Mouse (Mus musculus): ENCODE results near the gene Dnajc14. TPM values are rescaled to one million over a fixed set of nuclear protein-coding genes. Genes with fewer than 3 reads are reported as not detected.
"Not testable (repeated sequence)": the region's sequence is repeated elsewhere in the genome, so short reads cannot be mapped to it uniquely, and the experiment has no call there.

The Dnajc14 gene
- polyA plus RNA-seq, 1 experiment from 2014 or later, result 32.5 TPM

- Histone ChIP-seq H3K4me3 (ENCODE audit: low read depth, low read length) (peak overlapping the region; percentile 69), H3K9ac (ENCODE audit: low read depth, low read length) (peak overlapping the region; percentile 76), H3K36me3 (ENCODE audit: control insufficient read depth, insufficient read depth, low read length) (peaks cover 5% of the 10 kb centered on the region; the same call in 1 of the 2 replicates), H3K27me3 (replicated peaks; ENCODE audit: control insufficient read depth, insufficient read depth, low read length) (no peaks in the 10 kb centered on the region), H3K4me1 (replicated peaks; ENCODE audit: control insufficient read depth, insufficient read depth, low read length) (peaks cover 32% of the 10 kb centered on the region), H3K4me2 (peak overlapping the region; percentile 65), H3K27ac (ENCODE audit: low read depth, low read length) (peak overlapping the region; percentile 87), H3K9me3 (ENCODE audit: control insufficient read depth, low read length) (no peaks in the 10 kb centered on the region)
- WGBS, result under 1% methylated on average over 69 of the region's 70 CpGs
- ATAC-seq (replicated peaks; ENCODE audit: low FRiP score) (peak; percentile 93), DNase-seq (ENCODE audit: low spot score) (peak; percentile 99)
These were observed 1.5 kb downstream of the Dnajc14 start for GRCm38 (mm10) chr10:128805092-128806000.

DNA sequence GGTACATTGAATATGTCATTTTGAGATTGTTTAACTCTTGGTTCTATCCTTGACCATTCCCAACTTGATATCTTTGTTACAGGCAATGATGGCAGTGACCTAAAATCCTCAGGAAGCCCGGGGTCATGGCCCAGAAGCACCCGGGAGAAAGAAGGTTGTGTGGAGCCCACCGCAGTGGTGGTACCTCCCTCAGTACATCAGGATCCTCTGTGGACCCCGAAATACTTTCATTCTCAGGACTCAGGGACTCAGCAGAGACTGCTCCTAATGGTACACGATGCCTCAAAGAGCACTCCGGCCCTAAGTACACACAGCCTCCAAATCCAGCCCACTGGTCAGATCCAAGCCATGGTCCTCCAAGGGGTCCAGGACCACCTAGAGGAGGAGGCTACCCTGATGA is 2.2 kb downstream of the Dnajc14 start:
- Histone ChIP-seq H3K36me3 (ENCODE audit: control insufficient read depth, insufficient read depth, low read length) (peaks cover 5% of the 10 kb centered on the region; the same call in 1 of the 2 replicates), H3K9ac (ENCODE audit: low read depth, low read length) (peak overlapping the region; percentile 57), H3K4me1 (replicated peaks; ENCODE audit: control insufficient read depth, insufficient read depth, low read length) (peaks cover 32% of the 10 kb centered on the region), H3K4me3 (ENCODE audit: low read depth, low read length) (peak overlapping the region; percentile 69), H3K27ac (ENCODE audit: low read depth, low read length) (peak overlapping the region; percentile 87), H3K9me3 (ENCODE audit: control insufficient read depth, low read length) (no peaks in the 10 kb centered on the region), H3K4me2 (peak overlapping the region; percentile 65), H3K27me3 (replicated peaks; ENCODE audit: control insufficient read depth, insufficient read depth, low read length) (no peaks in the 10 kb centered on the region)
- 52% methylated on average over 6 of the region's 6 CpGs for WGBS
- DNase-seq (ENCODE audit: low spot score) (no peak), ATAC-seq (replicated peaks; ENCODE audit: low FRiP score) (no peak)

DNA sequence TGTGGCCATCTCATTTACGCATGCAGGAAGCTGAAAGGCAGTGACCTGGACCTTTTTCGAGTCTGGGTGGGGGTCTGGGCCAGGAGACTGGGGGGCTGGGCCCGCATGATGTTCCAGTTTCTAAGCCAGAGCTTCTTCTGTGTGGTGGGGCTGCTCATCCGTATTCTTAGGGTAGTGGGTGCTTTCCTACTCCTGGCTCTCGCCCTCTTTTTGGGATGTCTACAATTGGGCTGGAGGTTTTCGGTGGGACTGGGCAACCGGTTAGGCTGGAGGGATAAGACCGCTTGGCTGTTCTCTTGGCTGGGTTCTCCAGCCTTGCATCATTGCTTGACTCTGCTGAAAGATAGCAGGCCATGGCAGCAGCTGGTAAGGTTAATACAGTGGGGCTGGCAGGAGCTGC is 3.2 kb downstream of the Dnajc14 start:
- peaks cover 5% of the 10 kb centered on the region; the same call in 1 of the 2 replicates for H3K36me3 ChIP-seq (ENCODE audit: control insufficient read depth, insufficient read depth, low read length)
- H3K9ac ChIP-seq (ENCODE audit: low read depth, low read length), result peak overlapping the region; percentile 52
- DNase-seq (ENCODE audit: low spot score) (no peak), ATAC-seq (replicated peaks; ENCODE audit: low FRiP score) (no peak)
- H3K9me3 ChIP-seq (ENCODE audit: control insufficient read depth, low read length), result no peaks in the 10 kb centered on the region
- no peak overlapping the region for H3K27ac ChIP-seq (ENCODE audit: low read depth, low read length)
- peak overlapping the region; percentile 69 for H3K4me3 ChIP-seq (ENCODE audit: low read depth, low read length)
- H3K4me2 ChIP-seq, result peak overlapping the region; percentile 65
- peaks cover 32% of the 10 kb centered on the region for H3K4me1 ChIP-seq (replicated peaks; ENCODE audit: control insufficient read depth, insufficient read depth, low read length)
- 83% methylated on average over 8 of the region's 8 CpGs for WGBS
- no peaks in the 10 kb centered on the region for H3K27me3 ChIP-seq (replicated peaks; ENCODE audit: control insufficient read depth, insufficient read depth, low read length)

- 91% methylated on average over 13 of the region's 13 CpGs for WGBS
- no peak within 1 kb of the TSS for H3K4me2 ChIP-seq
- no peak within 1 kb of the TSS for H3K27ac ChIP-seq (ENCODE audit: low read depth, low read length)
- no peak within 1 kb of the TSS for H3K4me3 ChIP-seq (ENCODE audit: low read depth, low read length)
- H3K27me3 ChIP-seq (replicated peaks; ENCODE audit: control insufficient read depth, insufficient read depth, low read length), result no peaks in the 10 kb centered on the region
- no peak within 1 kb of the TSS for H3K9ac ChIP-seq (ENCODE audit: low read depth, low read length)
- peaks cover 28% of the 10 kb centered on the region for H3K36me3 ChIP-seq (ENCODE audit: control insufficient read depth, insufficient read depth, low read length)
- peaks cover 4% of the 10 kb centered on the region; the same call in 1 of the 2 replicates for H3K4me1 ChIP-seq (replicated peaks; ENCODE audit: control insufficient read depth, insufficient read depth, low read length)
- DNase-seq (ENCODE audit: low spot score) (no peak), ATAC-seq (replicated peaks; ENCODE audit: low FRiP score) (no peak)
- H3K9me3 ChIP-seq (ENCODE audit: control insufficient read depth, low read length), result no peaks in the 10 kb centered on the region
These were observed 13.2 kb downstream of the Dnajc14 start, which contains the start of gene Sarnp for GRCm38 (mm10) chr10:128817033-128817432. Gene Sarnp (plus strand): TSS chr10:128817333.

DNA sequence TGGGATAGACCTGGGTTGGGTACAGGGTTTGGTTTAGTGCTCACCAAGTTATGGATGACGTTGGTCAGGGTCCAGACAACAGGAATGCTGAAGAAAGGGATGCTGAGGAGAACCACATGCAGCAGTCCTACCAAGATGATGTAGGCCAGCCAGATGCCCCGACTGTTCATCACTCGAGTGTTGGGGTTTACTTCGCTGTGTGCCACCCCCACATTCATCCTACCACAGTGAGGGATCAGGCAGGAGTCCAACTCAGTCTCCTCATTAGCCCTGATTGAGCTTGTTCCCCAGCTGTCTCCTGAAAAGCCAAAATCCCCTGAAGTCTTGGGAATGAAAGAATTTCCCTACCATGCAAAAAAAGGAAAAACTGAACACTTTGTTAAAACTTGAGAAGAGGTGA is 16.4 kb downstream of the Dnajc14 start:
- WGBS, result 89% methylated on average over 4 of the region's 4 CpGs
- Histone ChIP-seq H3K27ac (ENCODE audit: low read depth, low read length) (no peak overlapping the region), H3K4me3 (ENCODE audit: low read depth, low read length) (peak overlapping the region; percentile 91), H3K9ac (ENCODE audit: low read depth, low read length) (no peak overlapping the region), H3K9me3 (ENCODE audit: control insufficient read depth, low read length) (no peaks in the 10 kb centered on the region), H3K36me3 (ENCODE audit: control insufficient read depth, insufficient read depth, low read length) (peaks cover 19% of the 10 kb centered on the region), H3K4me1 (replicated peaks; ENCODE audit: control insufficient read depth, insufficient read depth, low read length) (peaks cover 17% of the 10 kb centered on the region), H3K27me3 (replicated peaks; ENCODE audit: control insufficient read depth, insufficient read depth, low read length) (no peaks in the 10 kb centered on the region), H3K4me2 (peak overlapping the region; percentile 87)
- ATAC-seq (replicated peaks; ENCODE audit: low FRiP score) (no peak), DNase-seq (ENCODE audit: low spot score) (no peak)

DNA sequence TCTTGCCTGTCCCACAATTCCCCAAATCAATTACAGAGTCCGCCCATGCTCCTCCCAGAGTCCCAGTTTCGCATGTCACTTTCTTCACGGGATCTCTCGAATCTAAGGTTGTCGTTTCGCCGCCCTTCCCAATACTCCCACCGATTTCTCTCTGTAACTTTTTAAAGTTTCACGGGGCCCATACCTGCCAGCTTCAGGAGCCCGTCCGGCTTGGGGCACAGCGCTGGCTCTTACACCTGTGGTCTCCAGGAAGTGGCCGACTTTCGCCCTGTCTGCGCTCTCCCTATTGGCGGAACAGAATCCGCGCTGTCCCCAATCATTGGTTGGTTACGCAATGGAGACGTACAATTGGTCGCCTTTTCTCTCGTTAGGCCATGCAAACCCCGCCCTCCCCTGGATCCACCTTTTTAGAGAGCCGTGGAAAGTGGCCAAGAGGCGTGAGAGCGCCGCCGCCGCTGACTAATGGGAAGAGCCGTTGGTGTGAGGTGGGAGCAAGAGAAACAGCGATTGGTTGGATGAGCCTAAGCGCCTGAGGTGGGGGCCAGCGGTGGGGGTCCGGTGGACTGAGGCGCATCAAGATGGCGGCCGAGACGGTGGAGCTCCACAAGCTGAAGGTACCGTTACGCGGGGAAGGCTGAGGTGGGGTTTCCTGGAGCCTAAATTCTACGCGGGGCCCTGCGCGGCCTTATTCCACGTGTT is 17.6 kb downstream of the Dnajc14 start, which contains the start of gene Ormdl2:
Ormdl2 (minus strand) TSS at position 288 of the 699 bp plus-strand sequence.
- peak; percentile 99 for ATAC-seq (replicated peaks; ENCODE audit: low FRiP score)
- H3K27ac ChIP-seq (ENCODE audit: low read depth, low read length), result peak within 1 kb of the TSS; percentile 64; the same call in 1 of the 2 replicates
- DNase-seq (ENCODE audit: low spot score), result peak; percentile 97
- peak within 1 kb of the TSS; percentile 91 for H3K4me3 ChIP-seq (ENCODE audit: low read depth, low read length)
- peaks cover 17% of the 10 kb centered on the region for H3K4me1 ChIP-seq (replicated peaks; ENCODE audit: control insufficient read depth, insufficient read depth, low read length)
- H3K36me3 ChIP-seq (ENCODE audit: control insufficient read depth, insufficient read depth, low read length), result peaks cover 11% of the 10 kb centered on the region
- no peaks in the 10 kb centered on the region for H3K27me3 ChIP-seq (replicated peaks; ENCODE audit: control insufficient read depth, insufficient read depth, low read length)
- WGBS, result under 1% methylated on average over 46 of the region's 46 CpGs
- H3K4me2 ChIP-seq, result peak within 1 kb of the TSS; percentile 92
- H3K9me3 ChIP-seq (ENCODE audit: control insufficient read depth, low read length), result no peaks in the 10 kb centered on the region
- H3K9ac ChIP-seq (ENCODE audit: low read depth, low read length), result peak within 1 kb of the TSS; percentile 90

GRCm38 (mm10) chr10:128822135-128822534 is 18.3 kb downstream of the Dnajc14 start:
- peak overlapping the region; percentile 92 for H3K4me2 ChIP-seq
- H3K9ac ChIP-seq (ENCODE audit: low read depth, low read length), result peak overlapping the region; percentile 90
- peak; percentile 35 for DNase-seq (ENCODE audit: low spot score)
- H3K27ac ChIP-seq (ENCODE audit: low read depth, low read length), result peak overlapping the region; percentile 64; the same call in 1 of the 2 replicates
- 3% methylated on average over 13 of the region's 13 CpGs for WGBS
- no peak for ATAC-seq (replicated peaks; ENCODE audit: low FRiP score)
- H3K4me1 ChIP-seq (replicated peaks; ENCODE audit: control insufficient read depth, insufficient read depth, low read length), result peaks cover 17% of the 10 kb centered on the region
- H3K9me3 ChIP-seq (ENCODE audit: control insufficient read depth, low read length), result no peaks in the 10 kb centered on the region
- H3K36me3 ChIP-seq (ENCODE audit: control insufficient read depth, insufficient read depth, low read length), result peaks cover 6% of the 10 kb centered on the region; the same call in 1 of the 2 replicates
- peak overlapping the region; percentile 91 for H3K4me3 ChIP-seq (ENCODE audit: low read depth, low read length)
- H3K27me3 ChIP-seq (replicated peaks; ENCODE audit: control insufficient read depth, insufficient read depth, low read length), result no peaks in the 10 kb centered on the region

- not testable (repeated sequence) for H3K9ac ChIP-seq (ENCODE audit: low read depth, low read length); ATAC-seq (replicated peaks; ENCODE audit: low FRiP score); H3K36me3 ChIP-seq (ENCODE audit: control insufficient read depth, insufficient read depth, low read length); DNase-seq (ENCODE audit: low spot score); H3K27me3 ChIP-seq (replicated peaks; ENCODE audit: control insufficient read depth, insufficient read depth, low read length); H3K27ac ChIP-seq (ENCODE audit: low read depth, low read length); H3K9me3 ChIP-seq (ENCODE audit: control insufficient read depth, low read length)
- 64% methylated on average over 4 of the region's 4 CpGs for WGBS
- H3K4me3 ChIP-seq (ENCODE audit: low read depth, low read length), result peak overlapping the region; percentile 91
- peak overlapping the region; percentile 92 for H3K4me2 ChIP-seq
- H3K4me1 ChIP-seq (replicated peaks; ENCODE audit: control insufficient read depth, insufficient read depth, low read length), result peaks cover 17% of the 10 kb centered on the region
These were observed 19.2 kb downstream of the Dnajc14 start for GRCm38 (mm10) chr10:128823087-128823486.

All from liver, embryonic 11.5 days (tissue).